Mouse (Mus musculus): ENCODE measurements around the gene Gm20696.

- no peak for TF ChIP-seq CTCF (IDR thresholded peaks at IDR 0.05; ENCODE audit: low read depth)
- TF ChIP-seq EP300 (optimal IDR thresholded peaks at IDR 0.05) = no peak
Measured at GRCm38 (mm10) chr6:99275381-99276296, 391.0 kb downstream of the Gm20696 start.
